Mouse (Mus musculus) kidney, adult 18-20 months (tissue): ENCODE results near the gene Drg1.
A peak's percentile ranks its signal among the peaks of the same experiment; 100 is the strongest.
"Not testable (repeated sequence)": the region's sequence is repeated elsewhere in the genome, so short reads cannot be mapped to it uniquely, and the experiment has no call there.

Experiments
- DNase-seq: peaks from one replicate; pipeline ENCODE4 v3.0.0; 2021

The Drg1 gene

GRCm38 (mm10) chr11:3206783-3207182 is 59.4 kb downstream of the Drg1 start:
- DNase-seq: no peak

- DNase-seq: no peak
Observed at GRCm38 (mm10) chr11:3205207-3205606, 61.0 kb downstream of the Drg1 start.

GRCm38 (mm10) chr11:3203771-3204170 is 62.4 kb downstream of the Drg1 start:
- DNase-seq: no peak

GRCm38 (mm10) chr11:3202781-3203441 is 63.3 kb downstream of the Drg1 start:
- DNase-seq: peak; percentile 78

GRCm38 (mm10) chr11:3202231-3202701 is 63.9 kb downstream of the Drg1 start, which contains the start of gene Eif4enif1:
TSS of gene Eif4enif1 (plus strand) at chr11:3202392.
- peak; percentile 97 for DNase-seq

- DNase-seq: no peak
Observed at GRCm38 (mm10) chr11:3201326-3202230, 64.6 kb downstream of the Drg1 start.

- not testable (repeated sequence) for DNase-seq
Observed at GRCm38 (mm10) chr11:3200636-3201035, 65.6 kb downstream of the Drg1 start.

- no peak for DNase-seq
Observed at GRCm38 (mm10) chr11:3193363-3193762, 72.9 kb downstream of the Drg1 start, which contains the start of gene Sfi1. TSS of gene Sfi1 (minus strand) at chr11:3193463.

GRCm38 (mm10) chr11:3182707-3183106 is 83.5 kb downstream of the Drg1 start:
- DNase-seq: not testable (repeated sequence)

GRCm38 (mm10) chr11:3181971-3182370 is 84.2 kb downstream of the Drg1 start:
- not testable (repeated sequence) for DNase-seq

- peak; percentile 75 for DNase-seq
Observed at GRCm38 (mm10) chr11:3181250-3181649, 85.0 kb downstream of the Drg1 start.

- peak; percentile 16 for DNase-seq
Observed at GRCm38 (mm10) chr11:3180510-3181160, 85.6 kb downstream of the Drg1 start.

- DNase-seq: peak; percentile 46
Observed at GRCm38 (mm10) chr11:3179726-3180092, 86.5 kb downstream of the Drg1 start.

- DNase-seq: not testable (repeated sequence)
Observed at GRCm38 (mm10) chr11:3178968-3179725, 87.1 kb downstream of the Drg1 start.

GRCm38 (mm10) chr11:3173425-3174318 is 92.5 kb downstream of the Drg1 start:
- peak; percentile 72 for DNase-seq

- DNase-seq: not testable (repeated sequence)
Observed at GRCm38 (mm10) chr11:3172526-3172925, 93.7 kb downstream of the Drg1 start.

GRCm38 (mm10) chr11:3171931-3172330 is 94.3 kb downstream of the Drg1 start:
- peak; percentile 58 for DNase-seq

- DNase-seq: peak; percentile 52
Observed at GRCm38 (mm10) chr11:3169042-3169441, 97.2 kb downstream of the Drg1 start.

- DNase-seq: peak; percentile 72
Observed at GRCm38 (mm10) chr11:3167571-3168001, 98.6 kb downstream of the Drg1 start.

GRCm38 (mm10) chr11:3167129-3167528 is 99.1 kb downstream of the Drg1 start:
- not testable (repeated sequence) for DNase-seq

GRCm38 (mm10) chr11:3166321-3166720 is 99.9 kb downstream of the Drg1 start:
- not testable (repeated sequence) for DNase-seq
